Mouse (Mus musculus): ENCODE data around the gene Dirc2.

Dirc2 gene

DNA sequence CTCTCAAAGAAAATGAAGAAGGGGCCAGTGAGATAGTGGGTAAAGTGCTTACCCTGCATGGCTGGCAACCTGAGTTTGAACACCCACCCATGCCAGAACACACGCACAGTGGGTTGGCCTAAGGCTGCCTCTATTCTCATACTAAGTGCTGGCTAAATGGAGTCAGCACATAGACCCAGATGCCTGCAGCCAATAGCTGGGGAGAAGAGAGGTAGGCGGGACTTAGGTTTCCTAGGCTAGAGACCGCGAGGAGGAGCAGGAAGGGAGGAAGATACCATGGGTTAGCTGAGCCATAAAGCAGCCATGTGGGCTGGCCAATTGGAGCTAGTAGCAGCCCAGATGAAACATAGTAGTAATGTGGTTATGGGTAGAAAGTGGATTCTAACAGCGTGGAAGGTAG lies 3.4 kb upstream of the Dirc2 start:
- DNase-seq, result no peak

DNA sequence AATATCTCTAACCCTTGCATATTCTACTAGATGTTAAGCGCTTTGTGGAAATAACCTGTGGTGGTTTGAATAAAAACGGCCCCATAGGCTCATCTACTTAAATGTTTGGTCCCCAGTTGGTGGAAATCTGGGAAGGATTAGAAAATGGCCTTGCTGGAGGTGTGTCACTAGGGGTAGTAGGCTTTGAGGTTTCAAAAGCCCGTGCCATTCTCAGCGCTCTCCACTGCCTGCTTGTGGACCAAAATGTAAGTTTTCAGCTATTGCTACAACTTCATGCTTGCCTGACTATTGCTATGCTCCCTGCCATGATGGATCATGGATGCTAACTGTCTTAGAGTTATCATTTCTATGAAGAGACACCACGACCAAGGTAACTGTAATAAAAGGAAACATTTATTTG lies 2.5 kb upstream of the Dirc2 start:
- DNase-seq, result no peak

DNA sequence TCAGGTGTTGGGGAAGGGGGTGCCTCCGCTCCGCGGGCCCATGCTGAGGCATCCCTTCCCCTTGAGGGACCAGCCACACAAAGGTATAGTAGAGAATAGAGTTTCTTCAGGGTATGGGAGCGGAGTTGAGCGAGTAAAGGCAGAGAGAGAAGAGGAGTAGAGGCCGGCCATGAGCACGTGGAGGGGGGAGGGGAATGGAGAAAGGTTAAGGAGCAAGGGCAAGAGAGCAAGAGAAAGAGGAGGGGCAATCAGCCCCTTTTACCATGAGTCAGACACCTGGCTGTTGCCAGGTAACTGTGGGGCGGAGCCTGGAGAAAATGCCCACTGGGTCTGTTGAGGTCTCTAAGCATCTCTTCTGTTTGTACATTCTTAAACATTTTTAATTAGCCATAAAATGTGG lies 2.0 kb upstream of the Dirc2 start:
- DNase-seq, result peak in 1 of 2 experiments; percentile 10

DNA sequence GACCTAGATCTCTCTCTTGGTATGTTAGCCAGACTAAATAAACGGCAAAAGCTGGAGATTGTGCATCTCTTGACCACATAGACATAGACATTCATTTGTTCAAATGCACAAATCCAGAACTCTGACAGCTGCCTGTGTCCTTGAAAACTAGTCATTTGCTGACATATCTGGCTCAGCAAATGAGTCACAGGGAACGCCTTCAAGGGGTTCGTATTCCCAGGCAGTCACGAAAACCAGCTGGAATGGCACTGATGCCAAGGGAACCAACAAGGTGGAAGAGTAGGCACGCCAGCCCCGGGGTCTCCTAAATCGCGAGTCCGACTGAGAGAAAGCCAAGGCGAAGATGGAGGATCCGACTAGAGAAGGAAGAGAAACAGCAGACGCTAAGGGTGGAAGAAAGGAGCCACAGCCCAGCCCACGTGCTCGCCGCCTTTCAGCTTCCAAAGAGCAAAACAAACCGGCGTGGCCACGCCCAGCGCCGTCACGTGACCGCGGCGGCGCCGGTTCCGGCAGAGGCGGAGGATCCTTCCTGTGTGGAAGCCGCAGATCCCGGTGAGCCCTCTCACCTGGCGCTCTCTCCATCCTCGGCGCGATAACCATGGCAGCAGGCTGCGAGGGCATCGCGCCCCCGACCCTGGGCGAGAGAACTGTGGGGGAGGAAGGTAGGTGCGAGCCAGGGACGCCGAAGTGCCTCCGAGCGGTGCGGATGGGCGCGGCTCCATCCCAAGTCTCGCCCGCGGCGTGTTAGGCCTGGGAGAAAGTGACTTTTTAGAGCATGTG lies 912 bp upstream of the Dirc2 start, which contains the start of gene Hspbap1:
Gene Hspbap1, plus strand, starts transcription at position 498 of the 780 bp plus-strand sequence.
- peak; percentile 96 for DNase-seq

DNA sequence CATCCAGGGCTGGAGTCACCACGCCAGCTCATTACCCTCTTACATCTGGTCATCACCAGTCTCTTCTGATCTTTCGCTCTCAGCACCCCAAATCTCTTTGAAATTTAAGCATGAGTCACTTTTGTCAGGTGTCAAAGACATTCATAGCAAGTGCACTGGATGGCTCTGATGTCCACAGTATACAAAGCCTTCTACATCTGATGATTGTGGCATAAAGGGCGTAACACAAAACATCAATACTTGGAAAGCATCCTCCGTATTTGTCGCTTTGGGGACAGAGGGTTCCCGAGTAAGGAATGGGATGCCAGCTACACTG lies 729 bp downstream of the Dirc2 start:
- peak in 1 of 2 experiments; percentile 32 for DNase-seq

DNA sequence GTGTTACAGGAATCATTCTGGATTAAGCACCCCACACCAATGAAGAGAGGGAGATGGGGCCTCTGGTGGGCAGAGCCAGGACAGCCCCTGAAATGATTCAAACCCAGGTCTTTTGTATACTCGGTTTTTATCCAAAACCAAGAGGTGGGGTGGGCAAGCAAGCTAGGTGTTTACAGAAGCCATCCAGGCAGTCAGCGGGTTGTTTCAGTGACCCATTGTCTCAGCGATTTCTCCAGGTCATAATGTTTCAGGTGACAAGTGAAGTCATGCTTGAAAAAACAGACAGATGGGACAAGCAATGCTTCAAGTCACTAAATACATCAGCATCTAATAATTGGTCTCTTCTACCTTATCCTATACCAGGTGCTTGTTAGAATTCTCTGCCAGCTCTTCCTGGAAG lies 2.8 kb downstream of the Dirc2 start:
- DNase-seq, result no peak

DNA sequence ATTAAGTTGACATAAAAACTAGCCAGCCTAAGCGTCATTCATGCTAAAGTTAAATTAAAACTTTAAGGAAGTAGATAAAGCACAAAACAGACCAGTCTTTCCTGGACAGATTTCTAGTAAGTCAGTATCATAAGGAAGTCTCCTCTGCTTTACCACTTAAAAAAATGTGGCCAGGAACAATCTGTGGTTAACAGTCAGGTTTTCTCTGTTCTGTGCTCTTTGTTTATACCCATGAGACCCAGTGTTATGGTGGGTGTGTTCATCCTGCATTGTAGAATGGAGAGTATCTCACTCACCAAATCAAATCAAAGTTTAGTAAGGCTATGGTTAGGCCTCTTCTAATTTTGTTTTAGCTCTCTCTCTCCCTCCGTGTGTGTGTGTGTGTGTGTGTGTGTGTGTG lies 3.7 kb downstream of the Dirc2 start:
- no peak for DNase-seq

DNA sequence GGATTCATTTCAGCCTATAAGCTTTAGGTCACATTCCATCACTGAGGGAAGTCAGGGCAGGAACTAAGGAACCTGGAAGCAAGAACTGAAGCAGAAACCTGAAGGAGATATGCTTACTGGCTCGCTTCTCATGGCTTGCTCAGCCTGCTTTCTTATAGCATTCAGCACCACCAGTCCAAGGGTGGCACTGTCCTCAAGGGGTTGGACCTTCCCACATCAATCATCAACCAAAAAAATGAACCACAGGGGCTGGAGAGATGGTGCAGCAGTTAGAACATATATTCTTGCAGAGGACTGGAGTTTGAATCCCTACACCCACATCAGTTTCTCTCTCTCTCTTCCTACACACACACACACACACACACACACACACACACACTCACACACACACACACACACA lies 4.2 kb downstream of the Dirc2 start:
- DNase-seq, result no peak

DNA sequence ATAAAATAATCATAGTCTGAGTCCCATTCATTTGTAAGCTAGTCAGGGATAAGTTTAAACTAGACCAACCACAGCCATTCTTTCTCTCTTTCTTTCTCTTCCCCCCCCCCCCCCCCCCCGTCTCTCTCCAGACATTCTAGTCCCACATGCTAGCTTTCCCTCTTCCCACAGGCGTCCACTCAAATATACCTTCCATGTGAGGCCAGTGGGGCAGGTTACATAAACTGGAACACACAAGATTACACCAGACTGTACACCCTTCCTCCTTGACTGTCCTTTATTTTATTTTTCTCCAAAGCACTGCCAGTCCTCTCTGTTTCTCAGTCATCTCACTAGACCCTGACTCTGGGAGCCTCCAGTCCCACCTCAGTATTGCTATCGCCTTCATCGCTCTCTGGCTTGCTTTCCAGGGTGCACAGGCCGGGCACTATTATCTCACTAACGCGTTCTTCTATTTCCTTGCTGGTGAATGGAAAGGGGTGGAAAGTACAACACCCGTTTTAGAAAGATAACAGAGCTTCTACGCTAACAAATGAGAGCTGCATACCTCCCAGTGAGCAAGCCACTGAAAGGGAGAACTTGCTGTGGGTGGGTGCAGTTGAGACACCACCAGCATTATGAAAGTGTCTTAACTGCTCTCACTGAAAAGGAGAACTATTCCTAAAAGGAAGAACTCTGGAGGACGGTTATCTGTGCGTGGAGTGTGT lies 5.4 kb downstream of the Dirc2 start:
- DNase-seq, result no peak

DNA sequence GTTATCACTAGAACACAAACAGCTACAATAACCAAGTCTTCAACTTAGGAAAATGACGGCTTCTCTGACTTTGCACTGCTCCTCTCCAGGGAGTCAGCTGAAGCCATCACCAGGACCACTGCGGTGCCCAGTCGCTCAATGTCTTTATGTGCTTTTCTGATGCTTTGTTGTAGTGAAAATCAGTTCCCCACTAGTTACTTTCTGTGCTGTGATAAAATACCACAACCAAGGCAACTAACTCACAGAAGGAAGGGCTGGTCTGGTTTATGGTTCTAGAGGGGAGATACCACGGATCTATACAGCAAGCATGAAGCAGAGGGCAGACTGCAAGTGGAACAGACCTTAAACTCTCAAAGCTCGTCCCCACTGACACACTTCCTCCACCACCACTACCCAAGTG lies 9.8 kb downstream of the Dirc2 start:
- no peak for DNase-seq

DNA sequence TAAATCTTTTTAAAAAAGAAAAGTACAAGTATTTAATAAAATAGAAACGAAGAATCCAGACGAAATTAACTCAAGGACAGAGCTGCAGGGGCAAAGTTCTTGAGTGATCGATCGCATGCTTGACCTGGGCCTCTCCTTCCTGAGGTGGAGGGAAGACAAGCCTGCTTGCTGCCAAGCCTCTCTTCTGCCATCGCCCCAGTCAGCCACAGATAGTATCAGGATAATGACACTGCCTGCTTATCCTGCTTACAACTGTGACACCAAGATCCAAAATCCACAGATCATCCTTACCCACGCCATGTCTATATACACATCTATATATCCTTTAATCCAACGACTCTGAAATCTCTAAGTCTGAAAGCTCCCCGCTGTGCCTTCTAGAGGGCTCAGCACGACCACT lies 12.5 kb downstream of the Dirc2 start:
- no peak for DNase-seq

DNA sequence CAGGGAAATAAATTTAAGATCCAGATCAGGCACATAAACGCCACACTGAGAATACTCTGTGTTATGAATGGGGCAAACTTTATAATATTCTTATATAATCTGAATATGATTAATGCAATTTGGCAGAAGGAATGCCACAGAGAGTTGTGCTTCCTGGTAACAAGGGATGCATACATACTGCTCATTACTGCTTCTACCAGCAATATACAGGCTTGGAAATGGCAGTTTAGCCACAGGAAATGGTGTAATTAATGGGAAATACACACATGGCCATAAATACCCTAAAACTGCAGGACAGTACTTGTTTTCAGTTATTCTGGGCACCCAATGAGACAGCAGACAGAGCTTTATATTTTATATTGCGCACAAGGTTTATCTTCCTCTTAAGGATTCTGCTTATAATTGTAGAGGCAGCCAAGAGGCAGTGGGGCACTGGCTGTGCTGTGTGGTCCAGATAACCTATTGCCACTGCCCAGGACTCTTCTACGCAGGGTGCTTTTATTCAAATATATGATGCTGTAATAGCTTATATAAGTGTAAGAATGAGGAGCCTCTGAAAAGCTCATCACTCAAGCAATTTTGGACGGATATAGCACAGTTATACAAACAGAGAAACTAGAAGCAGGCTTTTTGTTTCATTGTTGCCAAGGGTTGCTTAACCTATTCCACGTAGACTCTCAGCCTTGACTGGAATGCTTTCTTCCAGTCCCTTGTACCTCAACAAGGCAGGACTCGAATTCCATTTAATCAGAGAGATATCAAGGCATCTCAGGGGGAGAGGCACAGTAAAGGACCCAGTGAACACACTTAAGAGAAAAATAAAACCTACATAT lies 13.4 kb downstream of the Dirc2 start:
- DNase-seq, result no peak

DNA sequence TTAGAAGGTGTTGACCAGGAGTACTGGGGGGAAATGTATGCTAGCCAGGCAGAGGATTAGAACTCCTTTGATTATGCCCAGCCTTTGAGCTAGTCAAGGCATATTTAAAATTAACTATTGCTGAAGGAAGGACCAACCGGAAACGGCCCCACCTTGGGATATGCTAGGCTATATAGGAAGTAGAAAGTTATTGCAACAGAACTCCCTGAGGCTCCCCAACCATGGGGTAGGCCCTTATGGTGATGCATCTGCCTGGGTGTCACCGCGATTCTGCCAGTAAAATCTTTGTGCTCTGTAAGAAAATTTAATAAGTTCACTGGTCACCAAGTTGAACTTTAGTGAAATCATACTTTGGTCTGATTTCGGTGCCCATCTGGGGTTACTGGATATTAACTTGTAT lies 15.2 kb downstream of the Dirc2 start:
- DNase-seq, result no peak

DNA sequence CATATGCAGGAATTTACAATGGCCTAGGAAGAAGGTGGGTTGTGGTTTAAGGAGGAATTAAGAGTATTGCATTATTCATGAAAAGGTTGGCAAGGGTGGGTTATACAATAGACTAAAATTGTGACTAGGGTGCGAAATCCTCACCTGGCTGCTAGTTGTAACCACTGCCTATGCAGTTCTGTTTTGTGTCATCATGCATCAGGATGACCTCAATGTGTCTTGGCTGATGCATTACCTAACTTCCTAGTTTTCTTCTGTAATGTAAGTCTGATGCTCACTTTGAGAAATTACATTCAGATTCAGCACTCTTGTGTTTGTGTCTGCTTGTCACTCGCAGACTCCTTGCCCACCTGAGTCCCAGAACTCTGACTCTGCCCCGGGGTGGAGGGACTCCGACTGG lies 17.3 kb downstream of the Dirc2 start:
- no peak for DNase-seq

DNA sequence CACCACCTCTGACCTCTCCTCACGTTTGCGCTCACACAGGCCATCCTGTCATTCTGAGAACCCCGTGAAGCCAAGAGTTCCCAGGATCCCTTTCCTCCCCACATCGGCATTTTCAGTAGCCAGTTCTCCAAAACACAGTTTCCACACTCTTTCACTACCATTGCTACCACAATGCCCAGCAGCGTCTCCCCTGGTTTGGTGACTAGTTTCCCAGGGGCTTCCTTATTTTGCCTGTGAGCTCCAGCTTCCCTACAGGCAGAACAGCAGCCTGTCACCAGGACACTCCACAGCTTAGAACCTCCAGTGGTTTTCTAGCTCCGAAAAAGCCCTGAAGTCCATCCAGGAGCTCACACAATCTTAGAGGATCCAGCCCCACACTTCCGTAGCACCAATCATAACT lies 19.8 kb downstream of the Dirc2 start:
- no peak for DNase-seq

DNA sequence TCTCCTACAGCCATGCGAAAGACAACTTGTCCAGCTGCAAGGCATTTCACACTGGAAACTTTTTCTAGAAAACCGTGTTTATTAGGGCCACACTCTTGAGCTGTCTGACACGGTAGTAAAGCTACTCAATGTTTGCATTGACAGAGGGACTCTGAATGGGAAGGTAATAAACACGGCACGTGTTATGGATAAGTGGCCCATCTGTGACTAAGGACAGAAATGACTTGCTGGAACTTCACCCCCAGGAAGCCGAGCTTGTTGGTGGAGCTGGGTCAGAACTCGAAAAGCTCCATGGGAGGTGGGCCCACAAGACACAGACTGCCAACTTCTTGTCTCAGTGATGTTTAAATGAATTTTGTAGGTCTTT lies 20.9 kb downstream of the Dirc2 start:
- DNase-seq, result no peak

DNA sequence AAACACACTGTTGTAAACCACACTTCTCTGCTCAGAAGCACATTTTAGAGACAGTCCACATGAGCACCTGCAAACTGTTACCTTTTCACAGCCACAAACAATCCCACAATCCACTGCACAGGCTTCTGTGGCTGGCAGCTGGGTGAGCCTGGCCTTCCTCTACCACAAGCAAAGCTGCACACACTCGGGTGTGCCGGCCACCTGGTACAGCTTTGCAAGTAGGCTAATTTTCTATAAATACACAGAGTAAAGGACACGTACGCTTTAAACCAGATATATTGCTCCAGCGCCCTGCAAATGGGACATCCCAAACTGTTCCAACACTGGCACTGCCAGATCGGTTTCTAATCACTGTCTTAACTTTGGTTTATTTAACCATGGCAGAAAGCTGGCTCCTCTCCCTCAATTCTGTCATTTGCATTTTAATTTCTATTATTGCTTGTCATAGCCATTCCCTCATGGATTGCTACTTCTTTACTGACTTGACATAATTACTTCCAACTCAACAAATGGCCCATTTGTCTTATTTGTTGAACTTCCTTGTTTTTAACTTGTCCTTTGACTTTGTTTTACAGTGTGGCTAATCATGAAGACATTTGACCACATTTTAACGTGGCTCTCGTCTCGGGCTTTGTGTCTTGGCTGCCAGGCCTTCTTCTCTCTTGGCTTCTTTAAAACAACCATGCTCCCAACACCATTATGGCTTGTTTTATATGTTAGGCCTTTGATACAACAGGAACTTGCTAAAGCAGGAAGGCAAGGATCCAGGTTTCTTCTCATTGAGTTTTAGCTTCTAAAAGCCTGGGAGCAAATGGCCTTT lies 21.5 kb downstream of the Dirc2 start:
- DNase-seq, result peak in 1 of 2 experiments; percentile 28

DNA sequence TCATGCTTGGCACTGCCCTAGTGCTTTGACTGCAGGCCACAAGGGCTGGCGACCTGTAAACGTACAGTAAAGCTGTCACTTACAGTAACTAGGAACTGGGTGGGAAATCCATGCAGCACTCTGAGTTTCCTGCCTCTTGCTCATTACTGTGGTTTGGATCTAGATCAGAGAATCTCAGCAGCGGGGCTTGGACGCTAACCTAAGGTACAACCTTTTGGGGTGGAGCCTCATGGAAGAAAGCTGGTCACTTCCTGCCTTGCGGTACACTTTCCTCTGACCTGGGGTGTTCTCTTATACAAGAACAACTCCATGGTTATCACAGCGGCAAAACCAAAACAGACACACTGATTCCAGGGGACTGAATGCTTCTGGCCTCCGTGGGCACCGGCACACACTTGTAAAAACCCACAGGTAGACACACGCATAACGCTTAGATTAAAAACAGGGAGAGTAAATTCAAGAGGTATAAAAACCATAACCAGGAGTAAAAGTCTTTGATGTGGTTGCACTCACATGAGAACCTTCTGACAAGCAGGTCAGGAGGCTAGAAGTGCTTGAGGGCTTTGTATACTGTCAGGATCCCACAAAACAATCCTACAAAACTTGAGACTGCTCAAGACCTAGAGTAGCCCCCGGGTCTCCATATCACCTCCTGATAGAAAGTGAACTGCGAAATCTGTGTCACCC lies 26.8 kb downstream of the Dirc2 start:
- DNase-seq, result no peak

DNA sequence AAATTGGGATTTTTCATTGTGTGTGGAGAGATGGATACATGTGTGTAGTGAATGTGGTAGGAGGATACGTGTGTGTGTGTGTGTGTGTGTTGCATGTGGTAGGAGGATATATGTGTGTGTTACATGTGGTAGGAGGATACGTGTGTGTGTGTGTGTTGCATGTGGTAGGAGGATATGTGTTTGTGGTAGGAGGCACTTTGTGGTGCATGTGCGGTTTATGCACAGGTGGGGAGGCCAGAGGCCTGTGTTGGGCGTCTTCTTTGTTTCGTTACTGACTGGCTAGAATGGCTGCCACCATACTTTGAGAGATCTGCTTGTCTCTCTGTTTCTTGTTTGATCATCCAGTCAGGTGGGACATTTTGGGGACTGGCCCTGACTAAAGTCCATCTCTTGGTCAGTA lies 27.5 kb downstream of the Dirc2 start:
- no peak for DNase-seq

DNA sequence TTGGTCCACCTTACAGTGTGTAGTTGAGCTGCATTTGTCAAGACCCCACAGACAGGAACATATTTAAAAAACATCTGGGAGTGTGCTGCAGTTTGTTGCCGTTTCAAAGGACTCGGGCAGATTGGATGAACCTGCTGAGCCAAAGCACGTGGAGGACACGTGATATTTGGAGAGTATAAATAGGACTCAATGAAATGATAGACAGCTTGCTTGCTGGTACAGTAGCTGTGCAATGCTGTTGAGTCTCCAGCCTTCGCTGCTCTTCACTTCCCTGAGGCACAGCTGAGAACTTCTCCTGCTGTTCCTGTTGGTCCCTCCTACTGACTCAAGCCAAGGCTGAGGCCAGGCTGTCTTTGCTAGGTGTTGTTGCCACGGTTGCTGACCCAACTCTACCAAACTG lies 28.2 kb downstream of the Dirc2 start:
- no peak for DNase-seq

DNA sequence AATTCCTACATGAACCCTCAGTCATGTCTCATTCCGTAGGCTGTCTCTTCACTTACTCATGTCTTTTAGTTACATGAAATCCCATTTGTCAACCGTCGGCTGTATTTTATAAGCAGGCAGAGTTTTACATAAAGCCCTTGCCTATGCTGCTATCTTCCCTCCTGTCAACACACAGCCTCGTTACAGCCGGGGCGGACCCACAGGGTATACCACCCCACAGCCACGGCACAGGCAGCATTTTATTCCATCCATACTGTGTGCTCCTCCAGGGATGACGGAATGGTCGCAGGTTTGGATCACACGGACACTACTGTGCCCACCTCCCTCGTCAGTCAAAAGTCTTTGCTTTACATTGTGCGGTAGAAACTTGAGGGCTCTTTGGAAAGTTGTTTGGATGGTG lies 28.8 kb downstream of the Dirc2 start:
- DNase-seq, result no peak

DNA sequence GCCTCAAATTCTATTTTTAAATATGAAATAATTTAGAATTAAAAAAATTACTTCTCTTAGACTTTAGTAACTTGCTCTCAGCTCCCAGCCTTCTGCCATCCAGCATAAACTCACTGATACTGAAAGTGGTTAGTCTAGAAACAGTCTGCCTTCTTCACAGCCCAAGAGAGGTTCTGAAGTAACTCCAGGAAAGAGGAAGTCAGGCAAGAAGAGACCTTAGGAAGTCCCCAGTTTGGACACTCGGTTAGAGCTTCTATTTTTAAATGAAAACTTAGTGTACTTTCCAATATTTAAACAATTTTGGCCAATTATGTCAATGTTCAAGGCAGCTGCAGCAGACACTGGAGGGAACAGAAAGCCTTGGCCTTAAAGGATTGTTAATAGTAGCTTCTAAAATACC lies 29.6 kb downstream of the Dirc2 start:
- DNase-seq, result no peak
